Mouse (Mus musculus): ENCODE data around the gene Slc29a2. TPM values are rescaled to one million over a fixed set of nuclear protein-coding genes. Genes with fewer than 3 reads are reported as not detected.

Slc29a2 gene
- polyA plus RNA-seq, 1 experiment from 2014 or later = 4.9 TPM

DNA sequence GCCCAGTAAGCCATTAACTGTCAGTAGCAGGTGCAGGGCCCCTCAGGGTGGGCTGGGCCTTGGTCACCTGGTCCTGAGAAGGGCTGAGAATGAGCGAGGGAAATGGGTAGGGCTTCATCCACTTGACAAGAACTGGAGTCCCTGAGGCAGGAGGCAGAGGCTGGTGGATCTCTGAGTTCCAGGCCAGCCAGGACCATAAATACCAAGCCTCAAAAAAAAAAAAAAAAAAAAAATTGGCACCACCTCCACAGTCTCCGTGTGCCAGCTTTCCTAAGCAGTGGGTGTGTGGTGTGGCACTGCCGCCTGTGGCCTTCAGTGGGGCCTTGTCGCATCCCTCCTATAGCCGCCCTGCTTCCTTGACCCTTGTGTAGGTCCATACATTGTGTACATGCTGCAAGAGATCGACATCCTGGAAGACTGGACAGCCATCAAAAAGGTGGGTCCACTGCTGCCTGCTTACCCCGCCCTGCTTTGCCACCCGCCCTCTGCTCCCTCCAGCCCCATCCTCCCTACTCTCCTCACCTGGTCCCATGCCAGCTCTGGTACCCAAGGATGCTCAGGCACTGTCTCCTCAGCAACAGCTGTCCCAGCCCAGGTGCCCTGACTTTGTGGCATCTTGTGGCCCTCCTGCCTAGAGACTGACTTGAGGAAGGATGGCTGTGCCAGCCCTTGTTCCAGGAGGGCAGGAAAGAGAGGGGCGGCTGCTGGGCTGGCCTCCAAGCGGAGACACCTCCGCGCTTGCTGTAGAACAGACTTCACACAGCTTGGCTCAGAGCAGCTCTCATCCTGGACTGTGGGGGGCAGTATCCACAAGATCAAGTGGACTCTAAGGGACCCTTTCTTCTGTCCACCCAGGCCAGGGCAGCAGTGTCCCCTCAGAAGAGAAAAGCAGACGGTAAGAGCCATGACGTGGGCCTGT is 24.7 kb downstream of the Slc29a2 start:
- WGBS = 84% methylated on average over 14 of the region's 14 CpGs
- DNase-seq (ENCODE audit: low spot score) = no peak

DNA sequence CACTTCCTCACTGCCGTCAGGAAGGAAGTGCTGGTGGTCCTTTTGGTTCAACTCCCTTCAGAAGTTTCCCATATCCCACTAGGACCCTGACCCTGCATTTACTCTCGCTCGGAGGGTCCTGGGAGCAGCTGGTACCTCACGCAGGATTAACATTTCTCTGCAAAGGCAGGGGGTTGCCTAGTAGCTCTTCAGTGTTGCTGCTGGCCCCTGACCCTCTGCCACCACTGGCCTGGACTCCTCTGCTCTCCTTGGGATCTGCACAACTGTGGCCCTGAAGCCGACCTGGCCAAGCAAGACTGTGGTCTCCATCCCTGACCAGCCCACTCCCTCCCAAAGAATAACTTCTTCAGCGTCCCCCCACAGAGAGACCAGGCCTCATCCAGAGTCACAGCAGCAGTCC is 25.7 kb downstream of the Slc29a2 start:
- no peak overlapping the region for H3K27ac ChIP-seq
- no peak for DNase-seq (ENCODE audit: low spot score)
- no peak overlapping the region for H3K4me3 ChIP-seq (replicated peaks; ENCODE audit: low read depth, low read length)
- no peaks in the 10 kb centered on the region for H3K9me3 ChIP-seq (replicated peaks; ENCODE audit: low read length)
- no peaks in the 10 kb centered on the region for H3K27me3 ChIP-seq (ENCODE audit: insufficient read depth, low read length)
- no peak for TF ChIP-seq CTCF (IDR thresholded peaks at IDR 0.05; ENCODE audit: low read depth)
- WGBS = 79% methylated on average over 6 of the region's 6 CpGs
- H3K36me3 ChIP-seq (ENCODE audit: insufficient read depth, low read length) = 0 out of 2 replicates have a peak, but pooled peaks cover 22% of the 10 kb centered on the region
- peaks cover 16% of the 10 kb centered on the region for H3K4me1 ChIP-seq (replicated peaks; ENCODE audit: insufficient read depth, low read length)
- no peak overlapping the region for H3K9ac ChIP-seq (ENCODE audit: low read depth, low read length)
- ATAC-seq (replicated peaks; ENCODE audit: low FRiP score, low read depth) = no peak
- no peak overlapping the region for H3K4me2 ChIP-seq (ENCODE audit: low read length)

More for the DNA sequence above, 24.7 kb downstream of the Slc29a2 start:
- Histone ChIP-seq H3K4me1 (replicated peaks; ENCODE audit: insufficient read depth, low read length) (peaks cover 16% of the 10 kb centered on the region), H3K9ac (ENCODE audit: low read depth, low read length) (no peak overlapping the region), H3K4me2 (ENCODE audit: low read length) (no peak overlapping the region), H3K27me3 (ENCODE audit: insufficient read depth, low read length) (no peaks in the 10 kb centered on the region), H3K27ac (no peak overlapping the region), H3K9me3 (replicated peaks; ENCODE audit: low read length) (no peaks in the 10 kb centered on the region), H3K4me3 (replicated peaks; ENCODE audit: low read depth, low read length) (no peak overlapping the region), H3K36me3 (ENCODE audit: insufficient read depth, low read length) (0 out of 2 replicates have a peak, but pooled peaks cover 24% of the 10 kb centered on the region)
- TF ChIP-seq CTCF (IDR thresholded peaks at IDR 0.05; ENCODE audit: low read depth) = 0 out of 2 replicates have a peak, but pooled peaks have one; percentile 14
- ATAC-seq (replicated peaks; ENCODE audit: low FRiP score, low read depth) = no peak

GRCm38 (mm10) chr19:5050047-5050905 is 26.6 kb downstream of the Slc29a2 start, which contains the start of gene Rin1:
Gene Rin1, plus strand, starts transcription at chr19:5050481.
- H3K27ac ChIP-seq = no peak within 1 kb of the TSS; the same call in 1 of the 2 replicates
- 12% methylated on average over 14 of the region's 14 CpGs for WGBS

GRCm38 (mm10) chr19:5051031-5051430 is 27.4 kb downstream of the Slc29a2 start:
- H3K27me3 ChIP-seq (ENCODE audit: insufficient read depth, low read length) = no peaks in the 10 kb centered on the region
- peak; percentile 36 for DNase-seq (ENCODE audit: low spot score)
- H3K4me3 ChIP-seq (replicated peaks; ENCODE audit: low read depth, low read length) = peak overlapping the region; percentile 22; the same call in 1 of the 2 replicates
- peak; percentile 18; the same call in 1 of the 2 replicates for ATAC-seq (replicated peaks; ENCODE audit: low FRiP score, low read depth)
- no peak for TF ChIP-seq CTCF (IDR thresholded peaks at IDR 0.05; ENCODE audit: low read depth)
- no peaks in the 10 kb centered on the region for H3K9me3 ChIP-seq (replicated peaks; ENCODE audit: low read length)
- H3K4me2 ChIP-seq (ENCODE audit: low read length) = peak overlapping the region; percentile 54
- no peak overlapping the region; the same call in 1 of the 2 replicates for H3K27ac ChIP-seq
- peaks cover 16% of the 10 kb centered on the region for H3K4me1 ChIP-seq (replicated peaks; ENCODE audit: insufficient read depth, low read length)
- H3K36me3 ChIP-seq (ENCODE audit: insufficient read depth, low read length) = 0 out of 2 replicates have a peak, but pooled peaks cover 20% of the 10 kb centered on the region
- WGBS = 10% methylated on average over 17 of the region's 17 CpGs
- H3K9ac ChIP-seq (ENCODE audit: low read depth, low read length) = peak overlapping the region; percentile 35; the same call in 1 of the 2 replicates

More at GRCm38 (mm10) chr19:5050047-5050905, 26.6 kb downstream of the Slc29a2 start, which contains the start of gene Rin1:
- H3K4me2 ChIP-seq (ENCODE audit: low read length) = peak within 1 kb of the TSS; percentile 54
- 0 out of 2 replicates have a peak, but pooled peaks cover 22% of the 10 kb centered on the region for H3K36me3 ChIP-seq (ENCODE audit: insufficient read depth, low read length)
- H3K9ac ChIP-seq (ENCODE audit: low read depth, low read length) = peak within 1 kb of the TSS; percentile 35; the same call in 1 of the 2 replicates
- ATAC-seq (replicated peaks; ENCODE audit: low FRiP score, low read depth) (peak; percentile 62), DNase-seq (ENCODE audit: low spot score) (peak; percentile 81)
- no peaks in the 10 kb centered on the region for H3K27me3 ChIP-seq (ENCODE audit: insufficient read depth, low read length)
- no peaks in the 10 kb centered on the region for H3K9me3 ChIP-seq (replicated peaks; ENCODE audit: low read length)
- H3K4me1 ChIP-seq (replicated peaks; ENCODE audit: insufficient read depth, low read length) = peaks cover 16% of the 10 kb centered on the region
- TF ChIP-seq CTCF (IDR thresholded peaks at IDR 0.05; ENCODE audit: low read depth) = peak; percentile 75
- peak within 1 kb of the TSS; percentile 22 for H3K4me3 ChIP-seq (replicated peaks; ENCODE audit: low read depth, low read length)

DNA sequence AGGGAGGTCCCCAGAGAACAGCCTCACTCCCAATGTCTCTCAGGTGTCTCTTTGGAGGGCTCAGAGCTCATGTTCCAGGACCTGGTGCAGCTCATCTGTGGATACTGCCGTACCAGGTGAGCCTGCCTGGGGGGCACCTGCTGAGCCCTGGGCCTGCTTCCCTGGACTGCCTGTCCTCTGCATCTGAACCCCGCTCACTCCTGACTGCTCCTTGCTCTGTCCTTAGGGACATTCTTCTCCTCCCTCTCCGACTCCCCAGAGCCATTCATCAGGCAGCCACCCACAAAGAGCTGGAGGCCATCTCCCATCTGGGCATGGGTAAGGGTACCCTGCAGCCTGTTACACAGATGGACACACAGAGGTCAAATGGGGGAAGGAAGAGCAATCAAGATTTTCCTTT is 27.9 kb downstream of the Slc29a2 start:
- peak overlapping the region; percentile 54 for H3K4me2 ChIP-seq (ENCODE audit: low read length)
- H3K9me3 ChIP-seq (replicated peaks; ENCODE audit: low read length) = no peaks in the 10 kb centered on the region
- no peak for DNase-seq (ENCODE audit: low spot score)
- peaks cover 16% of the 10 kb centered on the region for H3K4me1 ChIP-seq (replicated peaks; ENCODE audit: insufficient read depth, low read length)
- no peak for TF ChIP-seq CTCF (IDR thresholded peaks at IDR 0.05; ENCODE audit: low read depth)
- no peaks in the 10 kb centered on the region for H3K27me3 ChIP-seq (ENCODE audit: insufficient read depth, low read length)
- 0 out of 2 replicates have a peak overlapping the region, but pooled peaks have one; percentile 35 for H3K9ac ChIP-seq (ENCODE audit: low read depth, low read length)
- 65% methylated on average over 3 of the region's 3 CpGs for WGBS
- H3K4me3 ChIP-seq (replicated peaks; ENCODE audit: low read depth, low read length) = peak overlapping the region; percentile 22; the same call in 1 of the 2 replicates
- ATAC-seq (replicated peaks; ENCODE audit: low FRiP score, low read depth) = no peak
- H3K27ac ChIP-seq = no peak overlapping the region
- H3K36me3 ChIP-seq (ENCODE audit: insufficient read depth, low read length) = 0 out of 2 replicates have a peak, but pooled peaks cover 15% of the 10 kb centered on the region
